Mouse (Mus musculus) CH12.LX (cell line): Measurements from ENCODE around the gene Dazap1. TPM values are rescaled to one million over a fixed set of nuclear protein-coding genes. Genes with fewer than 3 reads are reported as not detected.

Source experiments
- DNase-seq: peaks from one replicate; pipeline ENCODE4 v3.0.0-alpha.2; 2013; ENCODE audit errors: extremely low read depth
- H3K27ac ChIP-seq: 2 replicates; pipeline ENCODE4 v1.5.1; 2012; ENCODE audit warnings: low read depth, mild to moderate bottlenecking, control low read depth, moderate library complexity; ENCODE audit not compliant: insufficient read depth
- H3K27me3 ChIP-seq: replicated peaks from 2 replicates; pipeline ENCODE3; 2012; ENCODE audit warnings: inconsistent platforms
- H3K36me3 ChIP-seq, 2 experiments: replicated peaks in 1 of 2; 2 replicates each; pipeline versions ENCODE3 to v1.6.1; 2012; ENCODE audit warnings: inconsistent platforms in 1 of 2, low read length in 1 of 2, mild to moderate bottlenecking in 1 of 2, mixed read lengths in 1 of 2, moderate library complexity in 1 of 2; ENCODE audit not compliant: control insufficient read depth in 1 of 2, insufficient read depth in 1 of 2
- H3K4me1 ChIP-seq, 2 experiments: 2 replicates each; pipeline ENCODE4 v1.6.1; 2012; ENCODE audit warnings: inconsistent platforms in 1 of 2, moderate library complexity in 1 of 2; ENCODE audit not compliant: insufficient read depth in 2 of 2, control insufficient read depth in 1 of 2
- H3K4me2 ChIP-seq: 2 replicates; pipeline ENCODE4 v1.6.1; 2012; ENCODE audit warnings: low read depth, mild to moderate bottlenecking, control low read depth; ENCODE audit not compliant: poor library complexity, insufficient read depth, severe bottlenecking
- H3K4me3 ChIP-seq, 3 experiments: fragments of 150-350 bp in 1 of 3; sonication (generic) in 1 of 3; replicated peaks in 1 of 3; 2 replicates each; pipeline versions ENCODE3 to v1.5.1; 2011 to 2012; ENCODE audit warnings: low read depth in 2 of 3, low read length in 2 of 3, mild to moderate bottlenecking in 2 of 3, moderate library complexity in 2 of 3, control low read depth in 1 of 3, improper control_type of control experiment in 1 of 3, inconsistent platforms in 1 of 3, mixed read lengths in 1 of 3; ENCODE audit not compliant: poor library complexity in 1 of 3
- H3K79me2 ChIP-seq: replicated peaks from 2 replicates; pipeline ENCODE4 v1.6.1; 2012; ENCODE audit warnings: mild to moderate bottlenecking, moderate library complexity; ENCODE audit not compliant: control insufficient read depth, poor library complexity, insufficient read depth, severe bottlenecking; ENCODE audit errors: extremely low read depth
- H3K9ac ChIP-seq: 2 replicates; pipeline ENCODE4 v1.6.1; 2012; ENCODE audit warnings: low read depth, mild to moderate bottlenecking, control low read depth, moderate library complexity; ENCODE audit not compliant: insufficient read depth
- H3K9me3 ChIP-seq: replicated peaks from 2 replicates; pipeline ENCODE3; 2012; ENCODE audit warnings: low read length, inconsistent platforms, mixed read lengths
- BHLHE40 ChIP-seq: IDR thresholded peaks from 2 replicates; pipeline ENCODE4 v1.6.1; 2011; ENCODE audit warnings: mild to moderate bottlenecking, low read depth, low read length, improper control_type of control experiment
- CHD1 ChIP-seq: IDR thresholded peaks from 2 replicates; pipeline ENCODE4 v1.6.1; 2012; ENCODE audit warnings: low read depth, low read length, improper control_type of control experiment, inconsistent platforms
- CHD2 ChIP-seq: IDR thresholded peaks from 2 replicates; pipeline ENCODE4 v1.6.1; 2011; ENCODE audit warnings: low read length, improper control_type of control experiment
- CTCF ChIP-seq, 2 experiments: IDR thresholded peaks in 1 of 2; conservative IDR thresholded peaks in 1 of 2; 2 replicates each; pipeline ENCODE4 v1.5.1; 2011 to 2012; ENCODE audit warnings: low read depth in 2 of 2, low read length in 2 of 2, improper control_type of control experiment in 1 of 2, inconsistent platforms in 1 of 2, mild to moderate bottlenecking in 1 of 2, moderate library complexity in 1 of 2
- E2F4 ChIP-seq: IDR thresholded peaks from 2 replicates; pipeline ENCODE4 v1.6.1; 2011; ENCODE audit warnings: low read depth, low read length, improper control_type of control experiment; ENCODE audit not compliant: insufficient replicate concordance
- ELF1 ChIP-seq: IDR thresholded peaks from 2 replicates; pipeline ENCODE4 v1.6.1; 2014; ENCODE audit warnings: low read depth, mild to moderate bottlenecking, inconsistent platforms, low read length, improper control_type of control experiment
- EP300 ChIP-seq: IDR thresholded peaks from 2 replicates; pipeline ENCODE4 v1.6.1; 2011; ENCODE audit warnings: low read length, improper control_type of control experiment
- GABPA ChIP-seq: IDR thresholded peaks from 2 replicates; pipeline ENCODE4 v1.6.1; 2012; ENCODE audit warnings: low read depth, low read length, improper control_type of control experiment, inconsistent platforms; ENCODE audit not compliant: insufficient replicate concordance
- NELFE ChIP-seq: IDR thresholded peaks from 2 replicates; pipeline ENCODE4 v1.6.1; 2011; ENCODE audit warnings: low read depth, low read length, improper control_type of control experiment
- POLR2AphosphoS2 ChIP-seq: IDR thresholded peaks from 2 replicates; pipeline ENCODE4 v1.6.1; 2011; ENCODE audit warnings: low read depth, low read length, improper control_type of control experiment
- SMC3 ChIP-seq: IDR thresholded peaks from 2 replicates; pipeline ENCODE4 v1.6.1; 2011; ENCODE audit warnings: low read depth, low read length, improper control_type of control experiment
- TBP ChIP-seq: conservative IDR thresholded peaks from 2 replicates; pipeline ENCODE4 v1.6.1; 2011; ENCODE audit warnings: low read depth, low read length, improper control_type of control experiment
- TCF12 ChIP-seq: IDR thresholded peaks from 2 replicates; pipeline ENCODE4 v1.6.1; 2014; ENCODE audit warnings: low read depth, mild to moderate bottlenecking, inconsistent platforms, low read length, improper control_type of control experiment
- UBTF ChIP-seq: IDR thresholded peaks from 2 replicates; pipeline ENCODE4 v1.6.1; 2012; ENCODE audit warnings: low read depth, mild to moderate bottlenecking, inconsistent platforms, low read length, improper control_type of control experiment, moderate library complexity
- ZKSCAN1 ChIP-seq: IDR thresholded peaks from 2 replicates; pipeline ENCODE4 v1.6.1; 2012; ENCODE audit warnings: low read depth, inconsistent platforms, low read length, improper control_type of control experiment, borderline replicate concordance
- dilution Hi-C: fragments of 300-500 bp; cut with MboI; formaldehyde crosslinking; loops from 2 replicates; pipeline ENCODE4 v1.14.3; 2020; ENCODE audit warnings: low sequenced_read_pairs; ENCODE audit not compliant: extremely low pct_unique_long_range_greater_than_20kb, extremely low pct_ligation_motif_present
- in situ Hi-C: fragments of 300-500 bp; cut with MboI; formaldehyde crosslinking; loops from 3 replicates; pipeline ENCODE4 v1.14.3; 2019; ENCODE audit warnings: low sequenced_read_pairs, low pct_ligation_motif_present, low pct_unique_long_range_greater_than_20kb, mixed read lengths
- polyA plus RNA-seq: library from polyadenylated mRNA; unstranded; fragments of >175 nt; gene quantifications from 2 replicates; pipeline ENCODE4 v1.2.1, GENCODE M21; 2012; ENCODE audit warnings: low read depth; ENCODE audit not compliant: insufficient read length
- total RNA-seq, 2 experiments: library from RNA; depleted of rRNA; stranded (reverse); fragments of 300-350 nt in 1 of 2; fragments of >200 nt in 1 of 2; gene quantifications; 2 replicates each; pipeline ENCODE4 v1.2.3; 2012 to 2014

Dazap1 gene
- total and polyA plus RNA-seq, 3 experiments, result 162 to 236 (median 187) TPM

DNA sequence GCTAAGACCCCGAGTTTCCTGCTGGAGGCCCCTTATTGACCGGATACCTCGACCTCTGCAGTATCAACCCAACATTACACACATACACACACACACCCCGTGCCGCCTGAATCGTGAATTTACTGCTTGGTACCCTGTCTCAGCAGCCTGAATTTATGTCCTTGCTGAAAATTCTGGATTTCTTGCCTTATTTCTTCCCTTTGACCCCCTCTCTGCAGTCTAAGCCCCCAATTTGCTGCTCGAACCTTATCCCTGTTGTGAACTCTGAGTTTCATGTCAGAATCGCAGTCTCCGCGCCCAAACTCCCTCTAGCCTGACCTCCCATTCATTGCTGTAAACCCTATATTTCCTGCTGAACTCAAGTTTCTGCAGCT, 34.1 kb upstream of the Dazap1 start:
- Histone ChIP-seq H3K4me2 (peak overlapping the region; percentile 82; the same call in 1 of the 2 replicates), H3K36me3 (peaks cover 20 to 42% of the 10 kb centered on the region in 2 experiments), H3K27ac (no peak overlapping the region), H3K27me3 (peaks cover 4% of the 10 kb centered on the region), H3K4me3 (peak overlapping the region; percentile 76 to 90 (median 84)), H3K79me2 (no peaks in the 10 kb centered on the region; the same call in 1 of the 2 replicates), H3K9ac (peak overlapping the region; percentile 75), H3K9me3 (no peaks in the 10 kb centered on the region), H3K4me1 (peaks cover 6 to 18% of the 10 kb centered on the region in 2 experiments)
- TF ChIP-seq TCF12 (no peak), CHD1 (no peak), E2F4 (no peak), GABPA (no peak), POLR2AphosphoS2 (no peak), CHD2 (no peak), BHLHE40 (no peak), TBP (no peak), CTCF (conservative IDR thresholded peaks at IDR 0.05 in 1 of 2, IDR thresholded peaks at IDR 0.05 in 1 of 2; ENCODE audit: low read depth in 2 of 2, low read length in 2 of 2) (no peak), ZKSCAN1 (no peak), EP300 (no peak)
- DNase-seq, result no peak
- dilution Hi-C loops (no loop called here), in situ Hi-C loops (no loop called here)

DNA sequence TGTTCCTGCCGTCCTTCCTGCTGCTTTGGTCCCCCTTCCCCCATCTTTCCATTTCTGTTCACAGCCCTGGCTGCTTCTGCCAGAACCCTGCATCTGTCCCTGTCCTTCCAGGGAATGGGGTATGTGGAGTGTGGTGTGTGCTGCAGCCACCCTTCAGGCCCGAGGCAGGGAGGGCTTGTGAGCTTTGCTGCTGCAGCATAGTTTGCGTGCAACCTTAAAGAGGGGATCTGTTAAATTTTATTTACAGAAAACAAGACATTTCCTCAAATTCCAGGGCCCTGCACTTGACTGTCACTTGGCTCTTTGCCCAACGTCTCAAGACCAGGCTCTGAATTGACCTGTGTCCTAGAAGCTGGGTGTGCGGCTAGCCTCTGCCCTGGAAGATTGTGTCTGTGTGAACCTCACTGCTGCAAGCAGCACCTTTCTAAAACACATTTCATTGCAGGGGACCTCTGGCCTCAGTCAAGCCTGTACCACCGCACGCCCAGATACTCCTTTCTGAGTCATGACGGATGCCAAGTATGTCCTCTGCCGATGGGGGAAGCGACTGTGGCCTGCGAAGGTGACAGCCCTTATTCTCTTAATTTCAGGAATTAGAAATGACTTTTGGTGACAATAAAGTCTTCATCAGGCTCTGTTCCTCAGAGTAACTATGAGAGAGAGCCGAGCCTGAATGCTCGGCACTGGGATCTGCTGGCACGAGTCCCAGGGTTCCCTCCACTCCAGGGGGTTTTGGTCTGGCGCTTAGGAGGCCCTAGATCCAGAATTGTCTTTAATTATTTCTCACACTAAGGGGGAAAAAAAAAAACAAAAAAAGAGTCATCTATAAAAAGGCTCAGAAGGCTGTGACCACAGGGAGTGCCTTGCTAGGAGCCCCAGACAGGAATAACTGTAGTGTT, 33.2 kb upstream of the Dazap1 start:
- peaks cover 30 to 52% of the 10 kb centered on the region in 2 experiments for H3K36me3 ChIP-seq
- no peak overlapping the region for H3K27ac ChIP-seq
- dilution Hi-C loops (no loop called here), in situ Hi-C loops (no loop called here)
- TF ChIP-seq TBP (no peak), POLR2AphosphoS2 (no peak), NELFE (no peak), CHD2 (no peak), SMC3 (no peak), UBTF (no peak), ELF1 (no peak)
- peaks cover 6 to 18% of the 10 kb centered on the region in 2 experiments for H3K4me1 ChIP-seq
- peaks cover 4% of the 10 kb centered on the region for H3K27me3 ChIP-seq
- no peak for DNase-seq
- no peak overlapping the region for H3K4me2 ChIP-seq
- no peaks in the 10 kb centered on the region for H3K9me3 ChIP-seq
- no peak overlapping the region for H3K4me3 ChIP-seq
- no peaks in the 10 kb centered on the region; the same call in 1 of the 2 replicates for H3K79me2 ChIP-seq
- no peak overlapping the region for H3K9ac ChIP-seq
